Mouse (Mus musculus) liver, postnatal 0 days (tissue): ENCODE measurements around the gene Cdk1.

Source experiments
- CTCF ChIP-seq: sonication (generic); IDR thresholded peaks from 2 replicates; pipeline ENCODE4 v1.5.1; 2016; ENCODE audit warnings: antibody characterized with exemption, low read depth
- EP300 ChIP-seq: IDR thresholded peaks from 2 replicates; pipeline ENCODE4 v1.6.1; 2016; ENCODE audit warnings: antibody characterized with exemption, low read depth, mild to moderate bottlenecking

DNA sequence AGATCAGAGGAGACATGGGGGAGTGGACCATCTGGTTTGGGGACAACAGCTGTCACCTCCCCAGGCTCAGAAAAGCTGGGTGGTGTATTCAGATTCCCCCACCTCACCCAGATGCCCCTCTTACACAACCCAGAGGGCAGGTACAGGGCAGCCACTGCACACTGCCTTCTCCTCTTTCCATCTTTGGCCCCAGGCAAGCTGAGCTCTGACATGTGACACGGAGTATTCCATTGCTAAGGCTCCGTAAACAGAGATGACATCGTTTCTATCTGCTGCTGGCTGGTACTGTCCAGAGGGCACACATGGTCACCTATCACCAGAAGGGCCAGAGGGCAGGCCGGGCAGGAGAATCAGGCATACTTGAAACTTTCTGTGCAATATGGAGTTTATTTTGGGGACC lies 64.7 kb downstream of the Cdk1 start:
- TF ChIP-seq CTCF (no peak), EP300 (no peak)
